Mouse (Mus musculus) kidney, embryonic 16.5 days (tissue): ENCODE measurements around the gene Gm42417. TPM values are rescaled to one million over a fixed set of nuclear protein-coding genes. Genes with fewer than 3 reads are reported as not detected.

Experiments
- ATAC-seq: fragments of 200-750 bp; cut with Nextera tagmentation; 2 replicates; pipeline ENCODE4 v1.8.0; 2017; ENCODE audit warnings: moderate TSS enrichment; ENCODE audit not compliant: low FRiP score, low TSS enrichment
- H3K27ac ChIP-seq: fragments of 300-500 bp; sonication (generic); 2 replicates; pipeline ENCODE4 v1.5.1; 2014; ENCODE audit warnings: low read length
- H3K27me3 ChIP-seq: fragments of 300-500 bp; sonication (generic); 2 replicates; pipeline ENCODE4 v1.6.1; 2014; ENCODE audit warnings: low read length, control low read depth, mixed read lengths; ENCODE audit not compliant: insufficient read depth
- H3K36me3 ChIP-seq: fragments of 300-500 bp; sonication (generic); 2 replicates; pipeline ENCODE4 v1.6.1; 2014; ENCODE audit warnings: low read length, control low read depth, mixed read lengths; ENCODE audit not compliant: insufficient read depth
- H3K4me1 ChIP-seq: fragments of 300-500 bp; sonication (generic); 2 replicates; pipeline ENCODE4 v1.6.1; 2014; ENCODE audit warnings: low read length, control low read depth, mixed read lengths; ENCODE audit not compliant: insufficient read depth
- H3K4me2 ChIP-seq: fragments of 300-500 bp; sonication (generic); replicated peaks from 2 replicates; pipeline ENCODE4 v1.6.1; 2014; ENCODE audit warnings: low read depth, low read length
- H3K4me3 ChIP-seq: fragments of 300-500 bp; sonication (generic); 2 replicates; pipeline ENCODE4 v1.5.1; 2014; ENCODE audit warnings: mild to moderate bottlenecking, low read length
- H3K9ac ChIP-seq: fragments of 300-500 bp; sonication (generic); replicated peaks from 2 replicates; pipeline ENCODE4 v1.6.1; 2014; ENCODE audit warnings: low read length
- H3K9me3 ChIP-seq: fragments of 300-500 bp; sonication (generic); 2 replicates; pipeline ENCODE4 v1.6.1; 2016; ENCODE audit warnings: low read length, control low read depth
- whole genome bisulfite sequencing: fragments of 180-500 bp; shearing (Covaris S2); extraction: QIAGEN DNeasy Blood & Tissue Kit; methylation state at CpG from one replicate; pipeline ENCODE4 v1.1.7; 2014; 5-methylcytosine and 5-hydroxymethylcytosine counted together
- polyA plus RNA-seq: library from polyadenylated mRNA; unstranded; fragments of >200 nt; fragmentation: Nextera tagmentation; extraction: Ambion mirVana; gene quantifications from 2 replicates; pipeline ENCODE4 v1.2.1, GENCODE M21; 2015

The Gm42417 gene
- polyA plus RNA-seq, 1 experiment from 2014 or later = 0.30 TPM

GRCm38 (mm10) chr1:36567818-36568603 lies 28.8 kb upstream of the Gm42417 start:
- Histone ChIP-seq H3K36me3 (no peaks in the 10 kb centered on the region), H3K27ac (peak overlapping the region; percentile 90), H3K27me3 (no peaks in the 10 kb centered on the region), H3K4me1 (peaks cover 76% of the 10 kb centered on the region), H3K4me3 (peak overlapping the region; percentile 8; the same call in 1 of the 2 replicates), H3K9ac (peak overlapping the region; percentile 29), H3K9me3 (no peaks in the 10 kb centered on the region), H3K4me2 (peak overlapping the region; percentile 28)
- peak; percentile 76 for ATAC-seq
- 18% methylated on average over 21 of the region's 21 CpGs for WGBS

GRCm38 (mm10) chr1:36566425-36566824 lies 27.2 kb upstream of the Gm42417 start:
- H3K4me2 ChIP-seq = no peak overlapping the region
- WGBS = 13% methylated on average over 2 of the region's 2 CpGs
- no peak overlapping the region for H3K4me3 ChIP-seq
- H3K4me1 ChIP-seq = peaks cover 82% of the 10 kb centered on the region
- no peak for ATAC-seq
- peak overlapping the region; percentile 18; the same call in 1 of the 2 replicates for H3K9ac ChIP-seq
- H3K27ac ChIP-seq = no peak overlapping the region
- H3K9me3 ChIP-seq = no peaks in the 10 kb centered on the region
- no peaks in the 10 kb centered on the region for H3K27me3 ChIP-seq
- no peaks in the 10 kb centered on the region for H3K36me3 ChIP-seq

GRCm38 (mm10) chr1:36564101-36564500 lies 24.9 kb upstream of the Gm42417 start:
- no peaks in the 10 kb centered on the region for H3K27me3 ChIP-seq
- H3K4me3 ChIP-seq = no peak overlapping the region
- H3K4me1 ChIP-seq = peaks cover 84% of the 10 kb centered on the region
- 67% methylated on average over 6 of the region's 6 CpGs for WGBS
- no peak overlapping the region for H3K9ac ChIP-seq
- H3K9me3 ChIP-seq = no peaks in the 10 kb centered on the region
- ATAC-seq = no peak
- H3K36me3 ChIP-seq = no peaks in the 10 kb centered on the region
- no peak overlapping the region for H3K4me2 ChIP-seq
- H3K27ac ChIP-seq = no peak overlapping the region

- Histone ChIP-seq H3K4me1 (peaks cover 84% of the 10 kb centered on the region), H3K27me3 (no peaks in the 10 kb centered on the region), H3K4me2 (no peak overlapping the region), H3K36me3 (no peaks in the 10 kb centered on the region), H3K9ac (no peak overlapping the region), H3K4me3 (no peak overlapping the region), H3K9me3 (no peaks in the 10 kb centered on the region), H3K27ac (peak overlapping the region; percentile 73; the same call in 1 of the 2 replicates)
- 40% methylated on average over 4 of the region's 4 CpGs for WGBS
- ATAC-seq = no peak
Measured at GRCm38 (mm10) chr1:36563632-36564031, 24.4 kb upstream of the Gm42417 start.

- Histone ChIP-seq H3K4me3 (no peak overlapping the region), H3K4me2 (no peak overlapping the region), H3K9ac (peak overlapping the region; percentile 6; the same call in 1 of the 2 replicates), H3K4me1 (peaks cover 84% of the 10 kb centered on the region), H3K27me3 (no peaks in the 10 kb centered on the region), H3K9me3 (no peaks in the 10 kb centered on the region), H3K36me3 (no peaks in the 10 kb centered on the region), H3K27ac (peak overlapping the region; percentile 73)
- WGBS = 29% methylated on average over 2 of the region's 2 CpGs
- peak; percentile 14 for ATAC-seq
Measured at GRCm38 (mm10) chr1:36563197-36563596, 24.0 kb upstream of the Gm42417 start.

GRCm38 (mm10) chr1:36562388-36562787 lies 23.2 kb upstream of the Gm42417 start:
- no peak overlapping the region; the same call in 1 of the 2 replicates for H3K27ac ChIP-seq
- ATAC-seq = no peak
- H3K36me3 ChIP-seq = no peaks in the 10 kb centered on the region
- 50% methylated on average over 4 of the region's 4 CpGs for WGBS
- H3K9me3 ChIP-seq = no peaks in the 10 kb centered on the region
- H3K4me3 ChIP-seq = no peak overlapping the region
- H3K27me3 ChIP-seq = no peaks in the 10 kb centered on the region
- H3K4me2 ChIP-seq = no peak overlapping the region
- H3K4me1 ChIP-seq = peaks cover 78% of the 10 kb centered on the region
- H3K9ac ChIP-seq = 0 out of 2 replicates have a peak overlapping the region, but pooled peaks have one; percentile 5

- H3K27ac ChIP-seq = peak overlapping the region; percentile 69
- H3K36me3 ChIP-seq = no peaks in the 10 kb centered on the region
- no peak for ATAC-seq
Measured at GRCm38 (mm10) chr1:36560903-36561302, 21.7 kb upstream of the Gm42417 start.

GRCm38 (mm10) chr1:36559888-36560287 lies 20.7 kb upstream of the Gm42417 start:
- Histone ChIP-seq H3K9me3 (no peaks in the 10 kb centered on the region), H3K4me1 (peaks cover 76% of the 10 kb centered on the region), H3K4me3 (no peak overlapping the region), H3K4me2 (no peak overlapping the region), H3K27ac (peak overlapping the region; percentile 98; the same call in 1 of the 2 replicates), H3K27me3 (no peaks in the 10 kb centered on the region), H3K36me3 (0 out of 2 replicates have a peak, but pooled peaks cover 3% of the 10 kb centered on the region), H3K9ac (no peak overlapping the region; the same call in 1 of the 2 replicates)
- ATAC-seq = no peak
- 40% methylated on average over 5 of the region's 5 CpGs for WGBS

More at GRCm38 (mm10) chr1:36560903-36561302, 21.7 kb upstream of the Gm42417 start:
- WGBS = 20% methylated on average over 6 of the region's 6 CpGs
- Histone ChIP-seq H3K4me1 (peaks cover 67% of the 10 kb centered on the region), H3K4me2 (no peak overlapping the region), H3K9me3 (no peaks in the 10 kb centered on the region), H3K27me3 (no peaks in the 10 kb centered on the region), H3K4me3 (no peak overlapping the region), H3K9ac (no peak overlapping the region)

- Histone ChIP-seq H3K36me3 (peaks cover 6% of the 10 kb centered on the region), H3K27me3 (no peaks in the 10 kb centered on the region), H3K9ac (peak overlapping the region; percentile 90), H3K4me3 (peak overlapping the region; percentile 89), H3K4me2 (peak overlapping the region; percentile 97), H3K9me3 (no peaks in the 10 kb centered on the region), H3K27ac (peak overlapping the region; percentile 98), H3K4me1 (peaks cover 76% of the 10 kb centered on the region)
- WGBS = 9% methylated on average over 4 of the region's 4 CpGs
- ATAC-seq = no peak
Measured at GRCm38 (mm10) chr1:36559256-36559655, 20.0 kb upstream of the Gm42417 start.
